ENCODE assay signal across 11 mouse cellular contexts in the genomic region with DNA sequence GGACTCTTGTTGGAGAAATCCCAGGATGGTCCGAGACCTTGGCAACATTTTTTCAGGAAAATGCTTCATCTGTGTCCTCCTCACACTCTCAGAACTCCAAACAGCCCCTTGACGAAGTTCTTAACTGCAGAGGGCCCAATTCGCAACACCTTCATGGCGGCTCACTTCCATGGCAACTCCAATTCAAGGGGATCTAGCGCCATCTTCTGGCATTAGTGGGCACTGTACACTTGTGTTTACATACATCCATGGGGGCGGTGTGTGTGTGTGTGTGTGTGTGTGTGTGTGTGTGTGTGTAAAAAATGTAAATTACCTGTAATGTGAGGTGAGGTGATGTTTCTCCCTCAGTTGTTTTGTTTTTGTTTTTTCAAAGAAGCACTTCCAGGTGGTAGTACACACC. TPM values are rescaled to one million over a fixed set of nuclear protein-coding genes. Genes with fewer than 3 reads are reported as not detected.
DNase-seq lines count a peak whose midpoint lies in the region.
"Had no signal": no experiment of that assay in that cellular context is flagged by ENCODE, and none has a peak within 500 bp of the region (broad histone marks: within the 10 kb centered on the region; RNA-seq: fewer than 3 reads in every experiment).

No protein-coding gene starts in this region.

- no peaks in the 10 kb centered on the region for H3K36me3 ChIP-seq in splenic B cell, adult 2 months (ENCODE audit: control insufficient read depth, insufficient read depth, low read length, poor library complexity, severe bottlenecking)
- H3K36me3 ChIP-seq in limb, embryonic 10.5 days: no peaks in the 10 kb centered on the region
- H3K36me3 ChIP-seq: heart, embryonic 15.5 days had no signal

- H3K4me3 ChIP-seq in limb, embryonic 10.5 days: no peak overlapping the region
- H3K4me3 ChIP-seq: heart, embryonic 15.5 days had no signal

- no peak overlapping the region for H3K27ac ChIP-seq in limb, embryonic 10.5 days
- H3K27ac ChIP-seq: heart, embryonic 15.5 days had no signal

- 52% methylated on average over 6 of the region's 6 CpGs for WGBS in limb, embryonic 10.5 days

- no peaks in the 10 kb centered on the region for H3K4me1 ChIP-seq in limb, embryonic 10.5 days
- H3K4me1 ChIP-seq: heart, embryonic 15.5 days had no signal

- H3K9me3 ChIP-seq in limb, embryonic 10.5 days (replicated peaks): no peaks in the 10 kb centered on the region
- H3K9me3 ChIP-seq: heart, embryonic 15.5 days had no signal

- H3K27me3 ChIP-seq in splenic B cell, adult 2 months (ENCODE audit: control insufficient read depth, insufficient read depth, low read length, poor library complexity, severe bottlenecking): no peaks in the 10 kb centered on the region
- H3K27me3 ChIP-seq in limb, embryonic 10.5 days (ENCODE audit: low read depth, poor library complexity, severe bottlenecking): no peaks in the 10 kb centered on the region
- H3K27me3 ChIP-seq: heart, embryonic 15.5 days had no signal

- peak; percentile 7 for DNase-seq in left cerebral cortex, postnatal 4 days
- DNase-seq in left cerebral cortex, postnatal 14 days (ENCODE audit: low spot score in 2 of 2): no peak
- peak; percentile 58 for DNase-seq in NIH3T3 (ENCODE audit: low read depth)
- peak; percentile 59 for DNase-seq in embryo, embryonic 10 days (ENCODE audit: low spot score)
- DNase-seq in splenic B cell, adult 2 months (ENCODE audit: low read depth, low spot score): peak; percentile 17
- DNase-seq in frontal cortex, postnatal 14 days (ENCODE audit: low spot score in 2 of 2): no peak
- DNase-seq in limb, embryonic 10.5 days (ENCODE audit: low spot score): no peak
- DNase-seq: right cerebral cortex, postnatal 25 days had no signal

- intact Hi-C loops in left cerebral cortex, postnatal 4 days (cut with DNase I): no loop called here
- intact Hi-C loops in left cerebral cortex, postnatal 14 days (cut with DNase I): no loop called here

RNA-seq across cellular contexts. Expression of gene Arpc1a, which starts 12.3 kb away (rescaled TPM):
- 100 to 1,000 TPM; 198 to 202 TPM for total RNA-seq in left cerebral cortex, postnatal 4 days (2021)
- total RNA-seq in left cerebral cortex, postnatal 14 days (2021): 100 to 1,000 TPM; 202 to 205 TPM
- polyA plus RNA-seq in limb, embryonic 10.5 days (2016; fragmentation: Nextera tagmentation; extraction: Ambion mirVana): 111 and 125 TPM in 2 replicates

RNA-seq across cellular contexts. Expression of gene Kpna7, which starts 12.5 kb away (rescaled TPM):
- not detected for total RNA-seq in left cerebral cortex, postnatal 4 days (2021)
- not detected for total RNA-seq in left cerebral cortex, postnatal 14 days (2021)
- polyA plus RNA-seq in limb, embryonic 10.5 days (2016; fragmentation: Nextera tagmentation; extraction: Ambion mirVana): not detected in 2 replicates
- total RNA-seq: layer of hippocampus, adult 8-10 months had no signal
- polyA plus RNA-seq: heart, embryonic 15.5 days; lung, embryonic 16.5 days had no signal

RNA-seq across cellular contexts. Expression of gene 1700018F24Rik, which starts 28.6 kb away (rescaled TPM):
- total RNA-seq in left cerebral cortex, postnatal 4 days (2021): not detected
- not detected for total RNA-seq in left cerebral cortex, postnatal 14 days (2021)
- polyA plus RNA-seq in limb, embryonic 10.5 days (2016; fragmentation: Nextera tagmentation; extraction: Ambion mirVana): not detected in 2 replicates
- total RNA-seq: layer of hippocampus, adult 8-10 months had no signal
- polyA plus RNA-seq: heart, embryonic 15.5 days had no signal

RNA-seq across cellular contexts. Expression of gene Gm4871, which starts 38.8 kb away (rescaled TPM):
- total RNA-seq in left cerebral cortex, postnatal 4 days (2021): not detected
- total RNA-seq in left cerebral cortex, postnatal 14 days (2021): not detected
- not detected in 2 replicates for polyA plus RNA-seq in limb, embryonic 10.5 days (2016; fragmentation: Nextera tagmentation; extraction: Ambion mirVana)
- total RNA-seq: layer of hippocampus, adult 8-10 months had no signal
- polyA plus RNA-seq: heart, embryonic 15.5 days; lung, embryonic 16.5 days had no signal

RNA-seq across cellular contexts. Expression of gene Arpc1b, which starts 42.7 kb away (rescaled TPM):
- total RNA-seq in left cerebral cortex, postnatal 4 days (2021): 10 to 100 TPM; 25.7 to 28.3 TPM
- total RNA-seq in left cerebral cortex, postnatal 14 days (2021): 10 to 100 TPM; 31.3 to 35.0 TPM
- polyA plus RNA-seq in limb, embryonic 10.5 days (2016; fragmentation: Nextera tagmentation; extraction: Ambion mirVana): 148 and 161 TPM in 2 replicates

Comparison
In these comparisons a context has a peak if more than half of its experiments do, and no peak if none do; other contexts are left out.
1. DNase-seq: peak in left cerebral cortex, postnatal 4 days (single experiment), NIH3T3 (single experiment), embryo, embryonic 10 days (single experiment) and splenic B cell, adult 2 months (single experiment); none in left cerebral cortex, postnatal 14 days (0 of 2), frontal cortex, postnatal 14 days (0 of 2) and limb, embryonic 10.5 days (single experiment).